Mouse (Mus musculus) stomach, embryonic 16.5 days (tissue): ENCODE measurements around the gene Fam20c. TPM values are rescaled to one million over a fixed set of nuclear protein-coding genes. Genes with fewer than 3 reads are reported as not detected.

Source experiments
- ATAC-seq: fragments of 200-750 bp; cut with Nextera tagmentation; 2 replicates; pipeline ENCODE4 v1.8.0; 2017; ENCODE audit warnings: moderate number of reproducible peaks, moderate TSS enrichment; ENCODE audit not compliant: insufficient read depth, low FRiP score
- H3K27ac ChIP-seq: fragments of 300-500 bp; sonication (generic); 2 replicates; pipeline ENCODE4 v1.5.1; 2014; ENCODE audit warnings: low read length
- H3K27me3 ChIP-seq: fragments of 300-500 bp; sonication (generic); 2 replicates; pipeline ENCODE4 v1.6.1; 2014; ENCODE audit warnings: low read length, control low read depth, mixed read lengths; ENCODE audit not compliant: control insufficient read depth, insufficient read depth
- H3K36me3 ChIP-seq: fragments of 300-500 bp; sonication (generic); 2 replicates; pipeline ENCODE4 v1.6.1; 2014; ENCODE audit warnings: low read length; ENCODE audit not compliant: control insufficient read depth, insufficient read depth
- H3K4me1 ChIP-seq: fragments of 300-500 bp; sonication (generic); 2 replicates; pipeline ENCODE4 v1.6.1; 2014; ENCODE audit warnings: low read length, control low read depth, mixed read lengths; ENCODE audit not compliant: control insufficient read depth, insufficient read depth
- H3K4me2 ChIP-seq: fragments of 300-500 bp; sonication (generic); 2 replicates; pipeline ENCODE4 v1.6.1; 2014; ENCODE audit warnings: low read depth, low read length, mixed read lengths
- H3K4me3 ChIP-seq: fragments of 300-500 bp; sonication (generic); replicated peaks from 2 replicates; pipeline ENCODE4 v1.5.1; 2014; ENCODE audit warnings: mild to moderate bottlenecking, low read length
- H3K9ac ChIP-seq: fragments of 300-500 bp; sonication (generic); 2 replicates; pipeline ENCODE4 v1.6.1; 2014; ENCODE audit warnings: low read length
- H3K9me3 ChIP-seq: fragments of 300-500 bp; sonication (generic); replicated peaks from 2 replicates; pipeline ENCODE4 v1.6.1; 2016; ENCODE audit warnings: low read length, control low read depth; ENCODE audit not compliant: control insufficient read depth
- WGBS: fragments of 180-500 bp; shearing (Covaris S2); extraction: QIAGEN DNeasy Blood & Tissue Kit; methylation state at CpG from one replicate; pipeline ENCODE4 v1.1.7; 2014; 5-methylcytosine and 5-hydroxymethylcytosine counted together
- polyA plus RNA-seq: library from polyadenylated mRNA; unstranded; fragments of >200 nt; fragmentation: Nextera tagmentation; extraction: Ambion mirVana; gene quantifications from 2 replicates; pipeline ENCODE4 v1.2.1, GENCODE M21; 2015

Gene Fam20c
- polyA plus RNA-seq, 1 experiment from 2014 or later = 5.4 TPM

DNA sequence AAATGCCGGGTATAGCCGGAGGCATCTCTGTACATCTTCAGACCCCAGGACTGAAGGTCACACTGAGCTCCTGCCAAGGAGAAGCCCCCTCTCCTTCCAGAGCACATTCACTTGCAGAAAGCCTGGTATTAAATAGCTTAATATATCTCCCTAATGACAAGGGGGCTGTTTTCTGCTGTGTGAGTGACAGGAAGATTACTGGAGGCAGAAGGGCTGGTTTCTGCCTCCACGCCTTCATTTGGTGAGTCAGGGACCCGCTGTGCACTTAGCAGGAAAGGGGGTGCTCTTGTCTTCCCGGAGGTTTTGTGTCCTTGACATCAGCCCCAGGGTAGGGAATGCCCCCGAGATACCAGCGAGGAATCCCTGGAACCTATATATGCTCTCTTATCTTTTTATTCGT, 28.9 kb downstream of the Fam20c start:
- H3K36me3 ChIP-seq = no peaks in the 10 kb centered on the region
- H3K9ac ChIP-seq = no peak overlapping the region
- peaks cover 7% of the 10 kb centered on the region; the same call in 1 of the 2 replicates for H3K4me1 ChIP-seq
- no peaks in the 10 kb centered on the region for H3K27me3 ChIP-seq
- no peak overlapping the region for H3K4me2 ChIP-seq
- ATAC-seq = no peak
- no peak overlapping the region for H3K27ac ChIP-seq
- no peaks in the 10 kb centered on the region for H3K9me3 ChIP-seq
- H3K4me3 ChIP-seq = no peak overlapping the region
- 75% methylated on average over 8 of the region's 8 CpGs for WGBS

DNA sequence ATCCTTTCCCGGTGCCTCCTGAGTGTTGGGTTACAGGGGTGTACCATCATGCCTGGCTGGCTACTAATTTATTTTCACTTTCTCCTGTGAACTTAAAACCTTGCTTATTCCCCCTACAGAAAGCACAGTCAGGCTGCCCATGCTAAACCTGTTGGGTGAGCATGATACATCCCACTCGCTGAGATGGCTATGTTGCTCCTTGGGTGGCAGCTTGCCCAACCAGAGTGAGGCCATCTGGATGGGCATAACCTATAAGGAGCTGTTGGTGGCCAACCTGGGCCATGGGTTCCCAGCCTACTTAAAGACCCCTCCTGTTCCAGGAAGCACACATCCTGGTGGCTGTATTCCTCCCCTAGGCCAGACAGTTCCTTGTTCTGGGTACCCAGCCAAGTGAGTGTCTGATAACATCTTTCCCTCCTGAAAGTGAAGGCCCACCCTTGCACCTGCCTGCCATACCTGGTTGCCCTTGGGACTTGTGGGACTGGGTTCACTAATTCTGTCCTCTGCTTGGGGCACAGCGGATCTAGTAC, 31.7 kb downstream of the Fam20c start:
- WGBS = 87% methylated on average over 3 of the region's 3 CpGs
- no peak for ATAC-seq

DNA sequence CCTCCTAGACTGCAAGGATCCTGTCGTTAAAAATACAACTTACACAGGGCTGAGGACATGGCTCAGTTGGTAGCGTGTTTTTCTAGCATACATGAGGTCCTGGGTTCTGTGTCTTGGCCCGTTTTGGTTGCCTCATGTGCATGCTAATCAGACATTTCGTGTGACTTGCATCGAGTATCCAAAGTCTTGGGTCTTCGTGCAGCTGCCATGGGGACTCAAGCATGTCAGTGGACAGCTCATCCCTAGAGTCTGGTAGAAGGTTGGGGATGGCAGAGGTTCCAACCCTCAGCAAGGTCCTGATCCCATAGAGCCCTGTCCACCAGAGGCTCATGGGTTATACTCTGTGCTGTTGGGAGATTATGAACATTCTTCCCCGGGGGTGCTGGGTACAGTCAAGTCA, 33.3 kb downstream of the Fam20c start:
- Histone ChIP-seq H3K9ac (no peak overlapping the region), H3K4me2 (no peak overlapping the region), H3K27ac (no peak overlapping the region), H3K27me3 (no peaks in the 10 kb centered on the region), H3K4me3 (no peak overlapping the region), H3K36me3 (no peaks in the 10 kb centered on the region), H3K4me1 (no peaks in the 10 kb centered on the region), H3K9me3 (no peaks in the 10 kb centered on the region)
- 83% methylated on average over 7 of the region's 7 CpGs for WGBS
- no peak for ATAC-seq

More for the DNA sequence above, 31.7 kb downstream of the Fam20c start:
- H3K36me3 ChIP-seq = no peaks in the 10 kb centered on the region
- H3K4me1 ChIP-seq = no peaks in the 10 kb centered on the region
- H3K27ac ChIP-seq = no peak overlapping the region
- no peaks in the 10 kb centered on the region for H3K27me3 ChIP-seq
- no peak overlapping the region for H3K9ac ChIP-seq
- no peak overlapping the region for H3K4me2 ChIP-seq
- no peak overlapping the region for H3K4me3 ChIP-seq
- H3K9me3 ChIP-seq = no peaks in the 10 kb centered on the region

DNA sequence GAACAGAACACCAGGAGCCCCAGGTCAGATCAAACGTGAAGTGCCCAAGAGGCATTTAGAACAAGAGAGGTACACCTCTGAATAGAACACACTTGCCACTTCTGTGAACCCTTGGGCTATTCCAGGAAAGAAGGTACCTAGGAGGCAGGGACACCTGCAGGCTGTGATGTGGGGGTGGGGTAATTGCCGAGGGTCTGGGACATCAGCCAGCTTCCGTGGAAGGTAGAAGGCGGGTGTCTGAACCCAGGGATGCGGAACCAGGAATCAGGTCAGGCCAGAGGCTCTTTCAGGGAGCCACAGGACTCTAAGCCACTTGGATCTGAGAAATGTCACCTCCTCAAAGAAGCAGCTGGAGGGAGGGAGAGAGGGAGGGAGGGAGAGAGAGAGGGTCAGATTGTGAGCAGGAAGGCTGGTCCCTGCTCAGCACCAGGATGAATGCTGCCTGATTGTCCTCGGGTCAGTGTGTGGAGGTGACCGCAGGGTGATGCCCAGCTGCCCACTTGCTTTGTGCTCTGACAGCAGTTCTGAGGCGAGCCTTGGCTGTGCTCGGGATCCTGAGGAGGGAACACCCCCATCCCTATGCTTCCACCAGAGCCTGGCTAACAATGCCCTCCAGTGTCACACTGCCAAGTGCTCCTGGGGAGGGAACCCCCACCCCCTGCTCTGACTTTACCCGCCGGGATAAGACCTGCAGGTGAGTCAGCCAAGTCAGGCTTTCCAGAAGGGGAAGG, 34.3 kb downstream of the Fam20c start:
- Histone ChIP-seq H3K9me3 (no peaks in the 10 kb centered on the region), H3K4me1 (no peaks in the 10 kb centered on the region), H3K9ac (no peak overlapping the region), H3K4me3 (no peak overlapping the region), H3K27me3 (no peaks in the 10 kb centered on the region), H3K27ac (no peak overlapping the region), H3K4me2 (no peak overlapping the region), H3K36me3 (no peaks in the 10 kb centered on the region)
- ATAC-seq = no peak
- 54% methylated on average over 11 of the region's 11 CpGs for WGBS

DNA sequence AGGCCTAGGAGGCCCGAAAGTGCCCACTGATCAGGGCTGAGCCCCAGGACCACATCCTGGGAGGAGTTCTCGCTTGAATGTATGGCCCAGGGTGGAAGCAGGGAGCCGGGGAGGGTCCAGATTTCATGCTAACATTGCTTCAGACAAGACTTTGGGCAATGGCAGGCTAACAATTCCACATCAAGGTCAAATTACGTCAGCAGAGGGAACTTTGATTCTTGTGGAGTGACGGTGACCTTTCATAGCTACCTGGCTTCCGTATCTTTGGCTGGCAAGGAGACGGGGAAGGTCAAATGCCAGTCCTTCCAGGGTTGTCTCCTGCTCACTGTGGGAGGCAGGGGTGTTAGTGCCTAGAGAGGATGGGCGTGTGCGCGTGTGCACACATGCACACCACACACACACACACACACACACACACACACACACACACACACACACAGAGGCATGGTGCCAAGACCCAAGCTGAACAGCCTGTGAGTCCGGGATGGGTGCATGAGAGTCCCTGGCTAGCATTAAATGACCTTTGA, 36.7 kb downstream of the Fam20c start:
- H3K36me3 ChIP-seq = 0 out of 2 replicates have a peak, but pooled peaks cover 5% of the 10 kb centered on the region
- H3K4me1 ChIP-seq = no peaks in the 10 kb centered on the region
- no peak for ATAC-seq
- H3K27ac ChIP-seq = no peak overlapping the region
- no peak overlapping the region for H3K4me2 ChIP-seq
- no peaks in the 10 kb centered on the region for H3K27me3 ChIP-seq
- no peak overlapping the region for H3K4me3 ChIP-seq
- 86% methylated on average over 11 of the region's 11 CpGs for WGBS
- H3K9ac ChIP-seq = no peak overlapping the region
- no peaks in the 10 kb centered on the region for H3K9me3 ChIP-seq

DNA sequence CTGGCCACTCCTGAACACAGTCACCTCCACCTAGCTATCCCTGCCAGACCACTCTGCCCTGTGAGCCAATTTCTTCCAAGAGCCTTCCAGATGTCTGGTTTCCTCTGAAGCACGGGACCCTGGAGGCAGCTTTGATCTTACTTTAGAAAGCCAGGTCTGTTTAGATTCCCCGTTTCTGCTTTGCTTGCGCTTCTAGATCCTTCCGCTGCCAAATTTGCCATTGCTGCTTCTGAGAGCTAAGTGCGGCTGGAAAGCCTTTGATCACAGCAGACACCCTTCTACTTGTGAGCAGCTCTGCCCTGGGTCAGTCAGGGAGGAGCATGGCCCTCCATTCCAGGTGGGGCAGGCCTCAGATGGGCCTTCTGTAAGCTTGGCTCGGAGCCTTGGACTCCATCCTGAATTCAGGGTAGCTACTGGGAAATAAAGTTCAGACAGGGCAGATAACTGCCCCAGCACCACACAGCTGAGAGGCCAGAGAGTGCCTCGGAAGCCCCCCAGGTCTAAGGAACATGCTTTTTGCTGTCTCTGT, 47.3 kb downstream of the Fam20c start:
- Histone ChIP-seq H3K9me3 (no peaks in the 10 kb centered on the region), H3K27me3 (no peaks in the 10 kb centered on the region), H3K36me3 (no peaks in the 10 kb centered on the region), H3K27ac (no peak overlapping the region), H3K4me3 (no peak overlapping the region), H3K9ac (no peak overlapping the region), H3K4me2 (no peak overlapping the region), H3K4me1 (peaks cover 4% of the 10 kb centered on the region; the same call in 1 of the 2 replicates)
- 40% methylated on average over 7 of the region's 7 CpGs for WGBS
- peak; percentile 31; the same call in 1 of the 2 replicates for ATAC-seq

DNA sequence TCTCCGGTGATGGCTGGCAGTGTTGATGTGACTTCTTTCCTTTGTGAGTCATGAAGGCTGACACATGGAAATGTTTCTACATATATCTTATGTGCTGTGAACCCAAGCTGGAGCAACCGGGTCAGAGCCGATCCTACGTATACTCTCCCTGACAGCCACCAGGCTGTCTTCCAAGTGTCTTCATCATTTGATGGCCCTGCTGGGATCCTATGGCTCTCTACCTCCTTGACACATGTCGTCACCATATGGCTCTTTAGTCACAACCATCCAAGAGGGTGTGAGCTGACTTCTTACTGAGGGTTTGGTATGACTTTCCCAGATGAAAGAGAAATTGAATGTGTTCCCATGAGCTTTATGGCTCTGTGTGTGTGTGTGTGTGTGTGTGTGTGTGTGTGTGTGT, 50.0 kb downstream of the Fam20c start:
- no peak overlapping the region for H3K4me3 ChIP-seq
- H3K9ac ChIP-seq = no peak overlapping the region
- H3K4me2 ChIP-seq = no peak overlapping the region
- peaks cover 4% of the 10 kb centered on the region; the same call in 1 of the 2 replicates for H3K4me1 ChIP-seq
- WGBS = 86% methylated on average over 5 of the region's 5 CpGs
- no peak for ATAC-seq
- no peak overlapping the region for H3K27ac ChIP-seq
- no peaks in the 10 kb centered on the region for H3K36me3 ChIP-seq
- no peaks in the 10 kb centered on the region for H3K9me3 ChIP-seq
- no peaks in the 10 kb centered on the region for H3K27me3 ChIP-seq

DNA sequence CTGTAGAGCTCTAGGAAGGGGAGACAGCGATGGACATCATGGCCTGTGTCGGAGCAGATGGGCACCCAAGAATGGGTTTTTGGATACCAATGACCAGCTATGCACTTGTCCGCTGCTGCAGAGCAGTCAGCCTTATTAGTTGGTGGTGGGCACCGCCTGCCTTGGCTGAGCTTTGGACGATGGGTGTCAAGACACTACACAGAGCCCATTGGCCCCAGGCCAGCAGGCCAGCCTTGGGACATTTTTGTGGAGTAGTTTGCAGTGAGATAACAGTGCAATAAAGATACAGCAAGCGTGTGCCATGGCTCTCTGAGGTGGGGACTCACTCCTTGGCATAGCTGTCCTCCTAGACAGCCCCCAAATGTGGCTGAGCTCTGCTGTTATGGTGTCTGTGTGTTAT, 55.5 kb downstream of the Fam20c start:
- H3K27ac ChIP-seq = no peak overlapping the region
- H3K9me3 ChIP-seq = no peaks in the 10 kb centered on the region
- no peaks in the 10 kb centered on the region for H3K4me1 ChIP-seq
- ATAC-seq = no peak
- 87% methylated on average over 6 of the region's 6 CpGs for WGBS
- H3K4me3 ChIP-seq = no peak overlapping the region
- H3K4me2 ChIP-seq = no peak overlapping the region
- no peak overlapping the region for H3K9ac ChIP-seq
- no peaks in the 10 kb centered on the region for H3K27me3 ChIP-seq
- no peaks in the 10 kb centered on the region for H3K36me3 ChIP-seq

DNA sequence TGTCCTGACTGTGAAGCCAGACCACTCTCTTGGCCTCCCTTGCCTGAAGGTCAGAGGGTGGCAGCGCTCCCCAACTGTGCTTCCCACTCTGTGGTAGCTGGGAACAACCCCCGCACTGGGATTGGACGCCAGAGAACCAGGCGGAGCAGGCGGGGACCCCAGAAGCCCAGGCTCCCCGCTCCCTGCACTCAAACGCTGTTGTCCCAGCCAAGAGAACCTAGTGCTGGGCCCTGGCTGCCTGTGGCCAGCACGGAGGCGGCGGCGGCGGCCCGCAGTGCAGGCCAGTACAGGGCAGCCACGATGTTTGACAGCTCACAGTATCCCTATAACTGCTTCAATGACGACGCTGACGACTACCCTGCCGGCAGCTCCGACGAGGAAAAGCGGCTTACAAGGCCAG, 65.5 kb downstream of the Fam20c start, which contains the start of gene Gm5294:
TSS of gene Gm5294 (plus strand) at position 301 of the 400 bp plus-strand sequence.
- H3K27ac ChIP-seq = no peak within 1 kb of the TSS
- H3K4me2 ChIP-seq = peak within 1 kb of the TSS; percentile 54
- peaks cover 47% of the 10 kb centered on the region for H3K27me3 ChIP-seq
- H3K9me3 ChIP-seq = 0 out of 2 replicates have a peak, but pooled peaks cover 5% of the 10 kb centered on the region
- H3K9ac ChIP-seq = peak within 1 kb of the TSS; percentile 13; the same call in 1 of the 2 replicates
- peak within 1 kb of the TSS; percentile 43 for H3K4me3 ChIP-seq
- ATAC-seq = no peak
- WGBS = 18% methylated on average over 21 of the region's 21 CpGs
- no peaks in the 10 kb centered on the region for H3K36me3 ChIP-seq
- H3K4me1 ChIP-seq = no peaks in the 10 kb centered on the region
